Mouse (Mus musculus): ENCODE results near the gene Taf12.
"Not testable (repeated sequence)": the region's sequence is repeated elsewhere in the genome, so short reads cannot be mapped to it uniquely, and the experiment has no call there.

Taf12 gene

GRCm38 (mm10) chr4:132273166-132273565, 1.0 kb upstream of the Taf12 start:
- DNase-seq = no peak

GRCm38 (mm10) chr4:132275949-132276348, 1.8 kb downstream of the Taf12 start:
- no peak for DNase-seq

GRCm38 (mm10) chr4:132288840-132289239, 14.7 kb downstream of the Taf12 start:
- not testable (repeated sequence) for DNase-seq

GRCm38 (mm10) chr4:132291056-132291455, 16.9 kb downstream of the Taf12 start:
- no peak for DNase-seq

DNA sequence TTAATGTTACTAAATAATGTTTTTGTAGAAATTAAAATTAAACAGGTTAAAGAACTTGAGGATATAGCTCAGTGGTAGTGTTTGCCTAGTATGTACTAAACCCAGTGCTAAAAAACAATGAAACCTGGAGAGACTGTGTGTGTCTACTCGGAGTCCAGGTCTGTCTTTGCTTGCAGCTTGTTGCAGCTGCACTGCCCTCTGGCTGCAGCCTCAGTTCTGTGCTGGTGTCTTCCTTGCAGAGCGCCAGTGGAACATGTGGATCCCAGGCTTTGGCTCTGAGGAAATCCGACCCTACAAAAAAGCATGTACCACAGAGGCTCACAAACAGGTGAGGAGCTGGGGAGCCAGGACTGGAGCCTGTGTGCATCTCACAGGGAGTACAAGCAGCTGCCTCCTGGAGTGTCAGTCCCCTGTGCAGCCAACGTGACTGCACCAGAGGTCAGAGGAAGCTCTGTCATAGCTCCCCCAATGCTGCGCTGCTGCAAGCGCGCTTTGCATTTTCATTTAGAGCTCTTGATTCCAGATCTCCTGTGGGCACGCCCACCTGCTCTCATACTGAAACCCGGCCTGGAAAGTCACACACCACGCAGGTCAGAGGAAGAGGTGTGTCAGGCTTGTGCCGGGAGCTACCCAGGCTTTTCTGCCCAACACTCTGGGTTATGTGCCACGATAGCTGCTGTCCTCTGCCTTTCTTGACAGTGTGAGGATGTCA, 17.6 kb downstream of the Taf12 start:
- DNase-seq = no peak

- peak; percentile 44 for DNase-seq
Observed at GRCm38 (mm10) chr4:132292988-132293387, 18.8 kb downstream of the Taf12 start.

DNA sequence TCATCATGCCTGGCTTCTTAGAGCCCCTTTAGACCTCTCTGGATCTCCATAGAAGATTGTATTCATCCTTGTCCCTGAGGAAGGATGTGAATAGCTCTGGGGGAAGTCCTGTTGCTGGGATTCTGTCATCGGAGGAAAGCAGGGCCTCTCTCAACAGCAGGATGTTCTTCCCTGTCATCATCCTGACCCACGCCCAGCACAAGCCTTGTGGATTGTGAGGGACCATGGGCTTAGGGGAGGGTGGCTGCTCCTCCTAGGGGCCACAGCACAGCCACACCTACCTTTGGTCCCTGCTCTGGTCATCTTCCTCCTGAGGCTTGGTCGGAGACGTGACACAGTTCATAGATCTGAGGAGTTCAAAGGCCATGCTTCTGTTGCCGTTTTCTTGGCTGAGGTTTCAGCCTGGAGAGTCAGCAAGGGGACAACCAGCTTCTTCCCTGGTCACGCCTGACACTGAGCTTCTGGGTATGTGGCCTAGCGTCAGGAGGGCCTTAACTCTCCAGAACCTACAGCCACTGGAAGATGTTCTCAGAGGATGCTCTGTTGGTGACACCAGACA, 19.6 kb downstream of the Taf12 start:
- DNase-seq = no peak

- no peak for DNase-seq
Observed at GRCm38 (mm10) chr4:132295696-132296390, 21.7 kb downstream of the Taf12 start.

DNA sequence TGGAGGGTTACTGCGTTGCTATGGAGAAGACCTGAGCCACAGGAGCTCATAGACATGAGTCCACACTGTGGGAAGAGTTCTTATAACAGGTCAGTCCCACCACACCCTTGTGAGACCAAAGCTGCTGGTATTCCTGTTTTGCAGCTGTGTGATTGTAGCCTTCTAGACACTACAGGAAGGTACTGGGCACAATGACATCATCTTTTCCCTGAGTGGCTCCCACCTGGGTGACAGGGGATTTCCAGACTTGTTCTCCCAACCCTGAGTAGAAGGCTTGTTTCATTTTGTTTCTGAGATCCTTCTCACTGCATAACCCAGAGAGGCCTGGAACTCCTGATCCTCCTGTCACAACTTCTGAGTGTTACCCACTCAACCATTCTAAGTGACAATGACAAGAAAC, 25.7 kb downstream of the Taf12 start:
- no peak for DNase-seq

DNA sequence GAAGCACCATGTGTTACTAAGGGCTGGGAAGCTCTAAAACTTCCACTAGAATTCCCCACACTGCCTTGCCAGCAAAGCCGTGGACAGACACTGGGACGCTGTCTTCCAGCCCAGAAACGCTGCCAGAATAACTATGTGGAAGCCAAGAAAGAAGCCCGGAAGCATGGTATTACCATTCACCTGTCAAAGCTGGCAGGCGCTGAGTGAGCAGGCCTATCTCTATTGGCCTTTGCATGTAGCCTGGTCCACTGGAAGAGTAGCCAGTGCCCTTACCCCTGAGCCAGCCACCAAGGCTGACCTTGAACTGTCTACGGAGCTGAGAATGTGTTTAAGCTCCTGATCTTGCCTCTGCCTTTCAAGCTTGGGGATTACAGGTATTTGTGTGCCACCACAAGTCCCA, 27.3 kb downstream of the Taf12 start:
- no peak for DNase-seq

DNA sequence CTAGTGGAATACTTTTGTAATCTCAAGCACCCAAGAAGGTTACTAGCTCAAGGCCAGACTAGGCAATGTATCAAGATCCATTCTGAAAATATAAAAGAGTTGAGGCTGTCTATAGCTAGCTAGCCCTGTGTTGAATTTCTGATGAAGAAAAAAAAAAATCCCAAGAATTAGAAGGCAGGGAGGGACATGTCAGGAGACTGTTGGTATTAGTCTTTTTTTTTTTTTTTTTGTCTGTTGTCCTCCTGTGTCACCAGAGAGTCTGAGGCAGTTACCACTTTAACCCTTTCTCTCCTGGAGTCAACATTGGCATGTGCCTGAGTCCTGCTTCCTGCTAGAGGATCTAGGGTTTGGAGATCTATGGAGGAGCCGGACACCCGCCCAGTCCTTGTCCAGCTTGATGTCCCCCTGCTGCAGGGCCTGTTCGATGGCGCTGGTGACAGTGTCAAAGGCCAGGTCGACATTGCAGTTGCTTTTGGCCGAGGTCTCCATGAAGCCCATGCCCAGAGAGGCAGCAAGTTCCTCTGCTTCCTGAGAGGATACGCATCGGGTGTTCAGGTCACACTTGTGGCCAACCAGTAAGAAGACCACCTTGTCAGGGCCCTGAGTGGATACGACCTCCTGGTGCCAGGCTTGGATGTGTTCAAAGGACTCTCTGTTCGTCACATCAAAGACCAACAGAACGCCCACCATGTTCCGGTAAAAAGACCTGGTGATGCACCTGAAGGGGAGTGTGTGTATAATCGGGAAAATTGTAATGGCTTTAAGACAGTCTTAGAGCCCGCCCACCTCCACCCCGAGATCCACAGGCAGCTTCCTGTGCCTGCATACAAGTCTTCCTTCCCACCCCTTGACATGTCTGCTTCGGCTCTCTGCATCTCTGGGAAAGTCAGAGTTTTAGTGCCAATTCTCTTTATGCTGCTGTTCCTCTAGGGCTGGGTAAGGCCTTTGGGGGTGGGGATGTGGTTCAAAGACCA, 28.1 kb downstream of the Taf12 start:
- no peak for DNase-seq

DNA sequence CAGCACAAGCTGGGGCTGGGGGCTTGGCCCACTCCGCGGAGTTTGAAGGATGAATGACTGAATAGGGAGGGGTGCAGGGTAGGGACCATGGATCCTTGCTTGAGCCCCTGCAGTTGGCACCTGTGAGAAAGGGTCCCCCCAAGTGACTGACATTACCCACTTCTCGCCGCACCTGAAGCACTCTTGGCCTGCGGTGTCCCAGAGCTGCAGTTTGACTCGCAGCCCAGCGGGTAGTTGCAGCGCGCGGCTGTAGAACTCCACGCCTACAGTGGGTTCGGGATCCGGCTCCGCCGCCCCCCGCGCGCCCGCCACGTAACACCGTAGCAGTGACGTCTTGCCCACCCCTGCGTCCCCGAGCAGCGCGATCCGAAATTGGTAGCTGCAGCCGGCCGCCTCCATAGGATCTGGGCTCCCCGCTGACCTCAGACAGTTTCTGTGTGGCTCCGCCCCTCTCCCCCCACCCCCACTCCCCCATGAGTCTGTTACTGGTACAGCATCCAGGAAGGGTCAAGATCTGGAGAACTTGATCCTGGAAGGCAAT, 28.8 kb downstream of the Taf12 start, which contains the start of gene Rab42:
Gene Rab42, minus strand, starts transcription at position 447 of the 541 bp plus-strand sequence.
- DNase-seq = peak; percentile 85

GRCm38 (mm10) chr4:132303484-132303883, 29.3 kb downstream of the Taf12 start:
- DNase-seq = not testable (repeated sequence)

- DNase-seq = no peak
Observed at GRCm38 (mm10) chr4:132305276-132305675, 31.1 kb downstream of the Taf12 start.

- DNase-seq = no peak
Observed at GRCm38 (mm10) chr4:132306004-132306403, 31.8 kb downstream of the Taf12 start.

DNA sequence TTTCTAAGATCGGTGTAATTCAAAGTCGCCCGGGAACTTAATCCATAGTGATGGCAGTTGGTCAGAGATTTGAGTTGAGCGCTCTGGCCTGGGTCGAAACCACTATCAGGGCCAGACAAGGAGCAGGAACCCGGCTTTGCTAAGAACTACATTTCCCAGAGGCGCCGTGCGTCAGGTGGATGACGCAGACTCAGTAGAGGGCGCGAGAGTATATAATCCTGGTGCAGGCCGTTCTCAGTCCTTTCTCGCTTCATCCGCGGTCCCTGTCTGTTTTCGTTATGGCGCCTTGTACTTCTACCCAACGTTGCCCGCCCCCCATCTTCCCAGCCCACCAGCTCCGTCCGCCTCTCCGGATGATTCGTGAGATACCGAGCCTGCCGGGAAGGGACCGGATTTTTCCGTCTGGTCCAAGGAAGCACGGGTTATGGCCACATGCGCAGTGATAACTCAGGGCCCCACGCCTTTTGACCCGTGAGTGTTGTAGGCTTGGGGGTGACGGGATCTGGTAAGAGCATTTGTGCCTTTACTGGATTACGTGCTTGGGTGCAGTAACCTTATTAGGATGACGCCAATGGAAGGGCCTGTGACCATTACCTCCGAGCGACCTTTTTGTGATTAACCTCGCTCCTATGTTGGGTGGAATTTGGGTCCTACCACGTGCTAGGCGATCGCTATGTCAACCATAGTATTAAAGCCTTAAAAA, 34.4 kb downstream of the Taf12 start:
- DNase-seq = peak; percentile 95

DNA sequence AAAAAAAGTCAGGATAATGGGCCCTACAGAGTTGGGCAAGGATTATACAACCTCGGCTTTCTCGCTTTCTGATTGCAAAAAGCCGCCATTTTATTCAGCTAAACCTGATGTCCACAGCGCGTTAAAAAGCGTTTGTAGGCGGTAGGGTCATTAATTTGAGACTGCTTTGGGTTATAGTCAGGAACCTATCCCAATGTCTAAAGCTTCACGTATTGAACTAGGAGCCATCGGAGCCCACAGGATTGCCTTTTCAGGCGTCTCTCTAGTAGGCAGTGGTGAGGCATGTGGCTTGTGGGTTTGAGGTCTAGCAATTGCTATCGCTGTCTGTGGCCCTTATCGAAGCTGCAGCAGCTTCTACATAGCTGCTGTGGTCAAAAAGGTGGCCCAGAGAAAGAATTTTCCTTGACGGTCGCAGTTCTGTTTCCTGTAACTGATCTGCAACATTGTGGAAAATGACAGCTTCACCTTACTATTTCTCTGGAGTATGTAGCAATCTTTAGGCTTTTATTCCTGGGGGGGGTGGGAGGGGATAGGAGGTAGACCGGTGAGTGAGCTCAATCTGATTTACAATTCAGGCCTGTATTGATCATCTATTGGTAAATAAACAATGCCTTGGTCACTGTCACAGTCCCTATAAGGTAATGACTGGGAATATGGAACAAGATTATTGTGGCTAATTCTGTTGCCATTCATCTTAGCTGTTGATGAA, 35.1 kb downstream of the Taf12 start:
- DNase-seq = no peak

- peak; percentile 63 for DNase-seq
Observed at GRCm38 (mm10) chr4:132309849-132310472, 35.8 kb downstream of the Taf12 start.

- no peak for DNase-seq
Observed at GRCm38 (mm10) chr4:132311209-132311608, 37.0 kb downstream of the Taf12 start.

DNA sequence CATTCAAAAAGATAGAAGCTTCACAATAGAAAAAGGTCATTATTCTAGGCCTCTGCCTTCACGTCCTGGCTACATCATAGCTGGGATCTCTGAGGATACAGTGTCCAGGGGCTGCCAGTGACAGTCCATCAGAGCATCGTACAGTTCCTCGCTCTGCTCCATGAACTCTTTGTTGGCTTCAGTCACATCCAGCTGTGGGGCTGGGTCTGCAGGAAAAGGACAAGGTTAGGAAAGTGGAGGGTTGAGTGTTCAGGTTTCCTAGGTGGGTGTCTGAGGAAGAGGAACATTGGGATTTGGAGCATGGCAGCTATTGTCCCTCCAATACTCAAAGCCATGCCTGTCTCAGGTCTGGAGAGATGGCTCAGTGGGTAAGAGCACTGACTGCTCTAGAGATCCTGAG, 37.6 kb downstream of the Taf12 start:
- no peak for DNase-seq

DNA sequence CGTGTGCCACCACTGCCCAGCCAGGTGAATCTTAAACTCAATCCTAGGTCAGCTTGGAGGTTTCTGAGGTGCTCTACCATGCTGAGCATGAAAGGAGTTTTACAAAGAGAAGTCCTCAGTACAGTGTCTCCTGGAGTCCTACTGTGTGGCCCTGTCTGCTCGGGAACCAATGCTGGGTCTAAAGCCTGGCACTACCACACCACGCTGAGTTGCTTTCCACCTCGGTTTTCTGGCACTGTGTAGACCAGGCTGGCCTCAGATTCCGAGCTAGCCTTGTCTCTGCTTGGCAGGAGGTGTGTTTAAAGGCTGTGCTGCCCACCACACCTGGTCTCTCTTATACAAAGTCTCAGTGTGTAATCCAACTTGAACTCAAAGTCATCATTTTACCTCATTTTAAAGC, 38.5 kb downstream of the Taf12 start:
- no peak for DNase-seq

Measured in retina, postnatal 1 day (tissue).